Mouse (Mus musculus) naive thymus-derived CD4-positive, alpha-beta T cell, adult 2 months (primary cell): Measurements from ENCODE around the gene Olfr1034.
"Not testable (repeated sequence)": the region's sequence is repeated elsewhere in the genome, so short reads cannot be mapped to it uniquely, and the experiment has no call there.

Source experiments
- DNase-seq: peaks from one replicate; pipeline ENCODE4 v3.0.0-alpha.2; 2011; ENCODE audit warnings: low read depth

The Olfr1034 gene

DNA sequence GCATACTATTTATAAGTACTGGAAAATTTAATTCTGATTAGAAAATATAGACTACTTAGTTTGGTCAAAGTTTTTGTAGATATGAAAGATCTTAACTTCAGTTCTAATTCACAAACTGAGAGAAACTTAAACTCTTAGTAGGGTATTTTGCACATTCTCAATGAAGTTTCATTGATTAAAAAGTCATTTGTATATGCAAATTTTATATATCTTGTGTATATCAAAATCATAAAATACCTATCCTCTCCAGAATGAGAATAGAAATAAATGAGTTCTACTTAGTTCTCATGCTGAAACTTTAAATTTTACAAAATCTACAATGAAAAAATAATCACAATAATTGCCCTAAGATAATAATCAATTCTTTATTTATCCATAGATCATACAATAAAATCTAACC, at the start of gene Olfr1034:
TSS of gene Olfr1034 (plus strand) at position 301 of the 400 bp plus-strand sequence.
- DNase-seq: no peak

DNA sequence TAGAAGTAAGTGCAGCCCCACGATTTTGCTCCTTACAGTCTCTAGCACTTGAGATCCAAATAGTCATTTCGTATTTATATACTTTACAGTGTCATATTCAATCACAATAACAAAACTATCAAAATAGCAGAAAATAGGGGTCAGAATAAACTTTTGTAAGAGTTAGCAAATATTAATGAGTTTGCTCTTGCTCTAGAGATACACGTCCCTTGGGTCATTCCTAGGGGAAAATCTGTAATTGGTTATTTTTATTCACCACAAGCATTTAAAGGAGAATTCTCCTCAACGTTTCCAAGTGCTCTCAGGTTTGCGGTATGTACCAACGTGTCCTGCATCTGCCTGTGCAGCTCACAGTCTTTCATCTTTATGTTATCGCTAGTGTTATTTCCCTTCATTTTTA, 40.4 kb upstream of the Olfr1034 start, which contains the start of gene Olfr1032:
TSS of gene Olfr1032 (plus strand) at position 301 of the 400 bp plus-strand sequence.
- no peak for DNase-seq

DNA sequence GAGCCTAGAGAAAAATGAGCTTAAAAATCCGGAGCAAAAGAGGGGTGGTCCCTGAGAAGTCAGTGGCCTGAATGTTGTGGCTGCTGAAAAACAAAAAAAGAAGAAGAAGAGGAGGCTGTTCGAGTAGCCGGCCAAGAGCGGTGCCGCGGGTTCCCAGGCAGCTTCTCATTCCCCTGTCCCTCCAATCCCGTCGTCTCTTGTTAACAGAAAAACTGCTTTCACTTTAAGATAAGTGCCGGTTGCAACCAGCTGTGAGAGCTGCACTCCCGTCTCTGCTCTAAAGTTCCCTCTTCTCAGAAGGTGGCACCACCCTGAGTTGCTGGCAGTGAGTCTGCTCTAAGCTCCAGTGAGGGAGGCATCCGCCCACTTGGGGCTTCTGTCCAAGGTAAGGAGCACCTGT, 25.3 kb upstream of the Olfr1034 start, which contains the start of gene Olfr1033:
TSS of gene Olfr1033 (plus strand) at position 228 of the 400 bp plus-strand sequence.
- not testable (repeated sequence) for DNase-seq

DNA sequence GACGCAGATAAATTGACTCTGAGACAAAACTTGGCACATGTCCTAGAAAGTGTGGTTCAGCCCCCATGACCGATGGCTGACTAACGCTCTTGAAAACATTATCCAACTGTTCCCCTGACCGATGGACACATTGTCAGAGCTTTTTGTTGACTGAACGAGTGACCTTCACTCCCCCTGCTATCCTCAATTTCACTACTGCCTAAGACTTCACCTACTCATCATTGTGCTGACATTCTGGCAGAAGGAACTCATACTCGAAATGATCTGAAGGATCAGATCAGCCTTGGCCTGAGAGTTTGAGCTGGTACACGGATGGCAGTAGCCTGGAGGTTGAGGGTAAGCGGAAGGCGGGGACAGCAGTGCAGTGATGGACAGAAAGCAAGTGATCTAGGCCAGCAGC, 24.1 kb upstream of the Olfr1034 start:
- DNase-seq: not testable (repeated sequence)

DNA sequence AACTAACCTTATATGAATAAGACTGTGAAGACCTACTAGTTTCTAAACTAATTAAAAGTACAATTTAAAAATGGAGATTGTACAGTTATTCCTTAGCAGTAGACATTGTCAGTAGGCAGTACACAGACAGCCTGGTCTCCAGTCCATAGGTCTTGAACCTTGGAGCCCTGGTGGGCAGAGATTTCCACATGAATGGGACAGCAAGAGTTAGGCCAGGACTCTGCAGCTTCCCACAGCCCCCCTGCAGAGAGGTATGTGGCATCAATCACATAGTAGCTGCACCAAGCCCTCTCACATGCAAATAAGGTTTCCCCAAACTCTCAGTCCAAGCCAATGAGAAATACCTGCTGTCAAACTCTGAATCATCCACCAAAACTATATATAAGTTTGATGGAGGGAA, 5.1 kb downstream of the Olfr1034 start:
- DNase-seq: not testable (repeated sequence)

DNA sequence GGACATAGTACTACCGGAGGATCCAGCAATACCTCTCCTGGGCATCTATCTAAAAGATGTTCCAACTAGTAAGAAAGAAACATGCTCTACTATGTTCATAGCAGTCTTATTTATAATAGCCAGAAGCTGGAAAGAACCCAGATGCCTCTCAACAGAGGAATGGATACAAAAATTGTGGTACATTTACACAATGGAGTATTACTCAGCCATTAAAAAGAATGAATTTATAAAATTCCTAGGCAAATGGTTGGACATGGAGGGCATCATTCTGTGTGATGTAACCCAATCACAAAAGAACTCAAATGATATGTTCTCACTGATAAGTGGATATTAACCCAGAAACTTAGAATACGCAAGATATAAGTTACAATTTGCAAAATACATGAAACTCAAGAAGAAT, 18.1 kb downstream of the Olfr1034 start:
- not testable (repeated sequence) for DNase-seq

DNA sequence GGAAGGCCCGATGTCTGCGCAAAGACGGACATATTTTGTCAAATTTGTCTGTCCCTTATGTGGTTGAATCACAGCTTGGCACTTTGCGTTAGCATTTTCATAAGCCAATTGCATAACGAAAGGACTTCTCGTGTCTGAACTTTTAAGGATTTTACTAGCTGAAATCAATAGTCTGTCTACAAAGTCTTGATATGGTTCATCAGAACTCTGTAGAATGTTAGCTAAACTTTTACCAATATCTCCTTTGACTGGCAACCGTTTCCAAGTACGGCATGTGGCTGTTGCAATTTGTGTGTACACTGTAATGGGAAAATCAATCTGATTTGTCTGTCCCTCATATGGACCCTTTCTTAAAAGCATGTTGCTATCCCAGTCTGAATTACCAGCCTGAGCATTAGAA, 24.5 kb downstream of the Olfr1034 start:
- no peak for DNase-seq

DNA sequence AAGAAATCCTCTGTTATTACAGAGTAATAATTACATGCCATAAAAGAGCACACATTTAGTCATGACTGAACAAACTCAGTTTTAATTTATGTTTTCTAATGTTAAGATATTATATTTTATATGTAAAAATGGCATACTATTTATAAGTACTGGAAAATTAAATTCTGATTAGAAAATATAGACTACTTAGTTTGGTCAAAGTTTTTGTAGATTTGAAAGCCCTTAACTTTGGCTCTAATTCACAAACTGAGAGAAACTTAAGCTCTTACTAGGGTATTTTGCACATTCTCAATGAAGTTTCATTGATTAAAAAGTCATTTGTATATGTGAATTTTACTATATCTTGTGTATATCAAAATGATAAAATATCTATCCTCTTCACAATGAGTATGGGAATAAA, 28.0 kb downstream of the Olfr1034 start, which contains the start of gene Olfr1036:
TSS of gene Olfr1036 (plus strand) at position 301 of the 400 bp plus-strand sequence.
- DNase-seq: not testable (repeated sequence)

DNA sequence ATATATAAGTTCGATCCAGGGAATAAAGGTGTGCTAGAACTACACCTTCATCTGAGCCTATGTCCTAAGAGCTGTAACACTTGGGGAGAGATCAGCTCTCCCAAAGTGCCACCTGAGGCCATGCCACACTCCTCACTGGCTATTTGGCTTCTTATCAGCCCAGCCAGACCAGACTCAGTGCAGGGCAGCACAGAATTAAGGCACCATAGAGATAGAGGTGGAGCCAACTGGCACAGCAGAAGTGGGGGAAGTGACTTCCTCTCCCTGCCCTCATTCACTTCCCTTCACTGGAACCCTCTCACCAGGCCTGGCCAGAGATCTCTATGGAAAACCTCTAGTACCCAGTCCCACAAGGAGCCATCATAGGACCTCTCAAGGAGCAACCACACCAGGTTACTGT, 34.8 kb downstream of the Olfr1034 start:
- not testable (repeated sequence) for DNase-seq

DNA sequence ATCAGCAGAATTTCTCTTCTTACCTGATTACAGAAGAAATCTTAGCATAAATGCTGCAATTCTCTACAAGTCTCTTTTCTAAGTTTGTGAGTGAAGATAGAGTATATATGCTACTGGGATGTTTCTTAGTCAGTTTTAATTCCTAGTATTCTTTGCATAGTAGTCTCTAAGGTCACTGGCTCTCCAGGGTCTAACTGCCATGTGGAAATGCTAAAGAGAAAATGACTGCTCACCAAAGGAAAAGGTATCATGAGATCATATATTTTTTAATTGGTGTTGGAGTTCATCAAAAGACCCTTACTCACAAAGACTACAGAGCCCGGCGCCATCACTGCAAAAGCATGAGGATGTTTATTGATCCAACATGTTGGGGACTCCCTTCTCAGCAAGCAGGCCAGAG, 41.6 kb downstream of the Olfr1034 start, which contains the start of gene Olfr1037:
TSS of gene Olfr1037 (minus strand) at position 101 of the 400 bp plus-strand sequence.
- no peak for DNase-seq
